Mouse (Mus musculus): ENCODE data around the gene 4930402F06Rik. TPM values are rescaled to one million over a fixed set of nuclear protein-coding genes. Genes with fewer than 3 reads are reported as not detected.
A peak's percentile ranks its signal among the peaks of the same experiment; 100 is the strongest.

The 4930402F06Rik gene
- polyA plus RNA-seq, 1 experiment from 2014 or later: not detected

GRCm38 (mm10) chr2:35385441-35385871, 11.5 kb downstream of the 4930402F06Rik start:
- peaks cover 4% of the 10 kb centered on the region; the same call in 1 of the 2 replicates for H3K9me3 ChIP-seq (replicated peaks; ENCODE audit: control insufficient read depth, low read length)
- ATAC-seq (ENCODE audit: insufficient read depth, low FRiP score): no peak
- WGBS: 69% methylated on average over 9 of the region's 9 CpGs

GRCm38 (mm10) chr2:35379306-35379705, 17.7 kb downstream of the 4930402F06Rik start:
- no peak overlapping the region for H3K9ac ChIP-seq (ENCODE audit: low read length)
- H3K4me1 ChIP-seq (ENCODE audit: control insufficient read depth, insufficient read depth, low read length): no peaks in the 10 kb centered on the region
- no peaks in the 10 kb centered on the region for H3K27me3 ChIP-seq (ENCODE audit: control insufficient read depth, insufficient read depth, low read length)
- no peak overlapping the region for H3K4me3 ChIP-seq (replicated peaks; ENCODE audit: low read length)
- no peak overlapping the region for H3K27ac ChIP-seq (ENCODE audit: low read length)
- 68% methylated on average over 9 of the region's 9 CpGs for WGBS
- ATAC-seq (ENCODE audit: insufficient read depth, low FRiP score): no peak
- H3K9me3 ChIP-seq (replicated peaks; ENCODE audit: control insufficient read depth, low read length): no peaks in the 10 kb centered on the region
- H3K4me2 ChIP-seq (ENCODE audit: low read depth, low read length): no peak overlapping the region
- H3K36me3 ChIP-seq (ENCODE audit: control insufficient read depth, insufficient read depth, low read length): no peaks in the 10 kb centered on the region

More at GRCm38 (mm10) chr2:35385441-35385871, 11.5 kb downstream of the 4930402F06Rik start:
- Histone ChIP-seq H3K36me3 (ENCODE audit: control insufficient read depth, insufficient read depth, low read length) (no peaks in the 10 kb centered on the region), H3K4me2 (ENCODE audit: low read depth, low read length) (no peak overlapping the region), H3K4me3 (replicated peaks; ENCODE audit: low read length) (no peak overlapping the region), H3K4me1 (ENCODE audit: control insufficient read depth, insufficient read depth, low read length) (no peaks in the 10 kb centered on the region), H3K9ac (ENCODE audit: low read length) (no peak overlapping the region), H3K27me3 (ENCODE audit: control insufficient read depth, insufficient read depth, low read length) (no peaks in the 10 kb centered on the region), H3K27ac (ENCODE audit: low read length) (no peak overlapping the region)

- Histone ChIP-seq H3K9me3 (replicated peaks; ENCODE audit: control insufficient read depth, low read length) (no peaks in the 10 kb centered on the region), H3K4me1 (ENCODE audit: control insufficient read depth, insufficient read depth, low read length) (no peaks in the 10 kb centered on the region), H3K36me3 (ENCODE audit: control insufficient read depth, insufficient read depth, low read length) (no peaks in the 10 kb centered on the region), H3K9ac (ENCODE audit: low read length) (no peak overlapping the region), H3K27me3 (ENCODE audit: control insufficient read depth, insufficient read depth, low read length) (no peaks in the 10 kb centered on the region), H3K27ac (ENCODE audit: low read length) (no peak overlapping the region), H3K4me2 (ENCODE audit: low read depth, low read length) (no peak overlapping the region), H3K4me3 (replicated peaks; ENCODE audit: low read length) (no peak overlapping the region)
- ATAC-seq (ENCODE audit: insufficient read depth, low FRiP score): no peak
- WGBS: 12% methylated on average over 6 of the region's 6 CpGs
Measured at GRCm38 (mm10) chr2:35377600-35377999, 19.4 kb downstream of the 4930402F06Rik start.

- no peaks in the 10 kb centered on the region for H3K9me3 ChIP-seq (replicated peaks; ENCODE audit: control insufficient read depth, low read length)
- 22% methylated on average over 3 of the region's 3 CpGs for WGBS
- no peaks in the 10 kb centered on the region for H3K27me3 ChIP-seq (ENCODE audit: control insufficient read depth, insufficient read depth, low read length)
- no peaks in the 10 kb centered on the region for H3K4me1 ChIP-seq (ENCODE audit: control insufficient read depth, insufficient read depth, low read length)
- no peak for ATAC-seq (ENCODE audit: insufficient read depth, low FRiP score)
- no peak overlapping the region for H3K9ac ChIP-seq (ENCODE audit: low read length)
- no peak overlapping the region for H3K27ac ChIP-seq (ENCODE audit: low read length)
- no peaks in the 10 kb centered on the region for H3K36me3 ChIP-seq (ENCODE audit: control insufficient read depth, insufficient read depth, low read length)
- no peak overlapping the region for H3K4me3 ChIP-seq (replicated peaks; ENCODE audit: low read length)
- no peak overlapping the region for H3K4me2 ChIP-seq (ENCODE audit: low read depth, low read length)
Measured at GRCm38 (mm10) chr2:35373003-35373402, 24.0 kb downstream of the 4930402F06Rik start.

GRCm38 (mm10) chr2:35370686-35371085, 26.3 kb downstream of the 4930402F06Rik start:
- H3K4me2 ChIP-seq (ENCODE audit: low read depth, low read length): no peak overlapping the region
- no peaks in the 10 kb centered on the region for H3K36me3 ChIP-seq (ENCODE audit: control insufficient read depth, insufficient read depth, low read length)
- H3K9me3 ChIP-seq (replicated peaks; ENCODE audit: control insufficient read depth, low read length): no peaks in the 10 kb centered on the region
- no peaks in the 10 kb centered on the region for H3K4me1 ChIP-seq (ENCODE audit: control insufficient read depth, insufficient read depth, low read length)
- H3K27ac ChIP-seq (ENCODE audit: low read length): no peak overlapping the region
- ATAC-seq (ENCODE audit: insufficient read depth, low FRiP score): no peak
- no peak overlapping the region for H3K9ac ChIP-seq (ENCODE audit: low read length)
- no peaks in the 10 kb centered on the region for H3K27me3 ChIP-seq (ENCODE audit: control insufficient read depth, insufficient read depth, low read length)
- no peak overlapping the region for H3K4me3 ChIP-seq (replicated peaks; ENCODE audit: low read length)

- 58% methylated on average over 2 of the region's 2 CpGs for WGBS
- ATAC-seq (ENCODE audit: insufficient read depth, low FRiP score): no peak
- Histone ChIP-seq H3K4me3 (replicated peaks; ENCODE audit: low read length) (no peak within 1 kb of the TSS), H3K36me3 (ENCODE audit: control insufficient read depth, insufficient read depth, low read length) (no peaks in the 10 kb centered on the region), H3K4me1 (ENCODE audit: control insufficient read depth, insufficient read depth, low read length) (no peaks in the 10 kb centered on the region), H3K27ac (ENCODE audit: low read length) (no peak within 1 kb of the TSS), H3K4me2 (ENCODE audit: low read depth, low read length) (no peak within 1 kb of the TSS), H3K9ac (ENCODE audit: low read length) (no peak within 1 kb of the TSS), H3K27me3 (ENCODE audit: control insufficient read depth, insufficient read depth, low read length) (no peaks in the 10 kb centered on the region), H3K9me3 (replicated peaks; ENCODE audit: control insufficient read depth, low read length) (no peaks in the 10 kb centered on the region)
Measured at GRCm38 (mm10) chr2:35367629-35368028, 29.3 kb downstream of the 4930402F06Rik start, which contains the start of gene 4930568D16Rik. Gene 4930568D16Rik (minus strand): TSS chr2:35367729.

- peak; percentile 76 for ATAC-seq (ENCODE audit: insufficient read depth, low FRiP score)
- Histone ChIP-seq H3K27me3 (ENCODE audit: control insufficient read depth, insufficient read depth, low read length) (no peaks in the 10 kb centered on the region), H3K4me2 (ENCODE audit: low read depth, low read length) (no peak overlapping the region), H3K4me3 (replicated peaks; ENCODE audit: low read length) (no peak overlapping the region), H3K36me3 (ENCODE audit: control insufficient read depth, insufficient read depth, low read length) (no peaks in the 10 kb centered on the region), H3K27ac (ENCODE audit: low read length) (no peak overlapping the region), H3K9me3 (replicated peaks; ENCODE audit: control insufficient read depth, low read length) (no peaks in the 10 kb centered on the region), H3K4me1 (ENCODE audit: control insufficient read depth, insufficient read depth, low read length) (peaks cover 4% of the 10 kb centered on the region; the same call in 1 of the 2 replicates), H3K9ac (ENCODE audit: low read length) (no peak overlapping the region)
- 37% methylated on average over 5 of the region's 5 CpGs for WGBS
Measured at GRCm38 (mm10) chr2:35349184-35349583, 47.8 kb downstream of the 4930402F06Rik start.

- no peak overlapping the region for H3K4me3 ChIP-seq (replicated peaks; ENCODE audit: low read length)
- no peaks in the 10 kb centered on the region for H3K27me3 ChIP-seq (ENCODE audit: control insufficient read depth, insufficient read depth, low read length)
- ATAC-seq (ENCODE audit: insufficient read depth, low FRiP score): no peak
- H3K4me1 ChIP-seq (ENCODE audit: control insufficient read depth, insufficient read depth, low read length): peaks cover 4% of the 10 kb centered on the region; the same call in 1 of the 2 replicates
- H3K36me3 ChIP-seq (ENCODE audit: control insufficient read depth, insufficient read depth, low read length): no peaks in the 10 kb centered on the region
- no peak overlapping the region for H3K4me2 ChIP-seq (ENCODE audit: low read depth, low read length)
- H3K9me3 ChIP-seq (replicated peaks; ENCODE audit: control insufficient read depth, low read length): no peaks in the 10 kb centered on the region
- WGBS: 49% methylated on average over 2 of the region's 2 CpGs
- H3K9ac ChIP-seq (ENCODE audit: low read length): no peak overlapping the region
- H3K27ac ChIP-seq (ENCODE audit: low read length): no peak overlapping the region
Measured at GRCm38 (mm10) chr2:35345984-35346383, 51.0 kb downstream of the 4930402F06Rik start.

GRCm38 (mm10) chr2:35342605-35343004, 54.4 kb downstream of the 4930402F06Rik start:
- no peaks in the 10 kb centered on the region for H3K9me3 ChIP-seq (replicated peaks; ENCODE audit: control insufficient read depth, low read length)

More at GRCm38 (mm10) chr2:35342605-35343004, 54.4 kb downstream of the 4930402F06Rik start:
- no peaks in the 10 kb centered on the region for H3K36me3 ChIP-seq (ENCODE audit: control insufficient read depth, insufficient read depth, low read length)
- H3K4me2 ChIP-seq (ENCODE audit: low read depth, low read length): no peak overlapping the region
- no peak overlapping the region for H3K9ac ChIP-seq (ENCODE audit: low read length)
- peak; percentile 33; the same call in 1 of the 2 replicates for ATAC-seq (ENCODE audit: insufficient read depth, low FRiP score)
- 73% methylated on average over 3 of the region's 3 CpGs for WGBS
- no peaks in the 10 kb centered on the region for H3K27me3 ChIP-seq (ENCODE audit: control insufficient read depth, insufficient read depth, low read length)
- no peak overlapping the region for H3K4me3 ChIP-seq (replicated peaks; ENCODE audit: low read length)
- H3K4me1 ChIP-seq (ENCODE audit: control insufficient read depth, insufficient read depth, low read length): peaks cover 9% of the 10 kb centered on the region
- no peak overlapping the region for H3K27ac ChIP-seq (ENCODE audit: low read length)
